Mouse (Mus musculus) heart, adult 2 months (tissue): ENCODE measurements around the gene Pxn. TPM values are rescaled to one million over a fixed set of nuclear protein-coding genes. Genes with fewer than 3 reads are reported as not detected.

ENCODE experiments used
- DNase-seq, 2 experiments: peaks; one replicate each; pipeline ENCODE4 v3.0.0; 2021
- H3K27ac ChIP-seq: fragments of 200-600 bp; 2 replicates; pipeline ENCODE4 v1.8.1; 2022
- H3K27me3 ChIP-seq: fragments of 200-500 bp; 2 replicates; pipeline ENCODE4 v1.6.1; 2012; ENCODE audit warnings: mild to moderate bottlenecking, low read length, inconsistent platforms, mixed read lengths; ENCODE audit not compliant: control insufficient read depth, insufficient read depth
- H3K36me3 ChIP-seq: fragments of 200-500 bp; 2 replicates; pipeline ENCODE4 v1.6.1; 2012; ENCODE audit warnings: low read length, inconsistent platforms; ENCODE audit not compliant: control insufficient read depth, insufficient read depth
- H3K4me1 ChIP-seq: fragments of 200-500 bp; 2 replicates; pipeline ENCODE4 v1.6.1; 2011; ENCODE audit warnings: low read length; ENCODE audit not compliant: control insufficient read depth, insufficient read depth
- H3K4me3 ChIP-seq: fragments of 200-600 bp; 2 replicates; pipeline ENCODE4 v1.8.1; 2022
- H3K79me2 ChIP-seq: fragments of 200-500 bp; replicated peaks from 2 replicates; pipeline ENCODE4 v1.6.1; 2012; ENCODE audit warnings: mild to moderate bottlenecking, inconsistent platforms, low read length, moderate library complexity, mixed read lengths; ENCODE audit not compliant: control insufficient read depth, insufficient read depth
- H3K9ac ChIP-seq: fragments of 200-500 bp; 2 replicates; pipeline ENCODE4 v1.6.1; 2012; ENCODE audit warnings: low read depth, mild to moderate bottlenecking, control low read depth, inconsistent platforms, low read length, mixed read lengths
- CTCF ChIP-seq: fragments of 200-600 bp; IDR thresholded peaks from 2 replicates; pipeline ENCODE4 v1.8.1; 2022; ENCODE audit warnings: antibody characterized with exemption, mild to moderate bottlenecking, moderate library complexity
- EP300 ChIP-seq: fragments of 200-500 bp; IDR thresholded peaks from 2 replicates; pipeline ENCODE4 v1.6.1; 2011; ENCODE audit warnings: low read depth, low read length, control low read depth; ENCODE audit not compliant: insufficient read depth
- POLR2A ChIP-seq: fragments of 200-500 bp; IDR thresholded peaks from 2 replicates; pipeline ENCODE4 v1.6.1; 2011; ENCODE audit warnings: mild to moderate bottlenecking, low read depth, low read length, control low read depth; ENCODE audit not compliant: insufficient read depth
- WGBS: fragments of 180-500 bp; shearing (Covaris S2); methylation state at CpG from one replicate; pipeline ENCODE4 v1.1.7; 2018; 5-methylcytosine and 5-hydroxymethylcytosine counted together
- intact Hi-C: fragments of 180-260 bp; cut with DNase I; formaldehyde crosslinking; loops from one replicate; pipeline ENCODE4 v1.15.1; 2025
- polyA plus RNA-seq: library from polyadenylated mRNA; depleted of rRNA; stranded (reverse); fragments of >200 nt; gene quantifications from 2 replicates; pipeline ENCODE4 v1.2.3, GENCODE M21; 2012
- total RNA-seq, 2 experiments: library from RNA; stranded (reverse); gene quantifications; 2 replicates each; pipeline ENCODE4 v1.2.3; 2021

The Pxn gene
- total and polyA plus RNA-seq, 3 experiments: 35.9 to 51.9 (median 37.1) TPM

GRCm38 (mm10) chr5:115580229-115581001 is 73.9 kb downstream of the Pxn start:
- intact Hi-C loops: no loop called here
- H3K79me2 ChIP-seq: 0 out of 2 replicates have a peak, but pooled peaks cover 2% of the 10 kb centered on the region
- no peaks in the 10 kb centered on the region for H3K36me3 ChIP-seq
- no peaks in the 10 kb centered on the region for H3K4me1 ChIP-seq
- H3K9ac ChIP-seq: no peak overlapping the region
- DNase-seq: no peak
- 86% methylated on average over 14 of the region's 14 CpGs for WGBS
- H3K27ac ChIP-seq: no peak overlapping the region
- no peaks in the 10 kb centered on the region for H3K27me3 ChIP-seq
- no peak for TF ChIP-seq CTCF
- no peak for TF ChIP-seq POLR2A
- no peak for TF ChIP-seq EP300
- H3K4me3 ChIP-seq: no peak overlapping the region

GRCm38 (mm10) chr5:115581662-115582061 is 75.2 kb downstream of the Pxn start:
- WGBS: 96% methylated on average over 9 of the region's 9 CpGs
- no peak for DNase-seq
- no peaks in the 10 kb centered on the region for H3K4me1 ChIP-seq
- no peak overlapping the region for H3K4me3 ChIP-seq
- no peaks in the 10 kb centered on the region for H3K79me2 ChIP-seq
- no peak overlapping the region for H3K9ac ChIP-seq
- H3K36me3 ChIP-seq: no peaks in the 10 kb centered on the region
- TF ChIP-seq POLR2A (no peak), EP300 (no peak), CTCF (no peak)
- no peak overlapping the region for H3K27ac ChIP-seq
- H3K27me3 ChIP-seq: no peaks in the 10 kb centered on the region
- intact Hi-C loops: no loop called here

DNA sequence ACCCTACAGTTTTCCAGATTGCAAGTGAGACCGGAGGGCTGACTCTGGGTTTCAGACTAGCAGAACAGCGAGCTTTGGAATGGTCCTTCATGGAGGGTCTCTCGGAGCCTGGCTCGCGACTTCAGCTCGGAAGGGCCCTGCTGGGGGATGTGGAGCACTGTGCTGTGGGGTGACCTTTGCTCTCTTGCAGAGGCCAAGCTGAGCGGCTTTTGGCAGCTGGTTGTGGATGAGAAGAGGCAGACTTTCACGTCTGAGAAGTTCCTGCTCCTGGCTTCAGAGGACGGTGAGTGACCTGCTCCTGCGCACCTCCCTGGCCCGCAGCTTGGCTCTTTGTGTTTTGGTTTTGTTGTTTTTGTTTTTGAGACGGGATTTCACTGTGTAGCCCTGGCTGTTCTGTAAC is 79.1 kb downstream of the Pxn start:
- intact Hi-C loops: no loop called here
- Histone ChIP-seq H3K27ac (no peak overlapping the region), H3K79me2 (no peaks in the 10 kb centered on the region), H3K27me3 (no peaks in the 10 kb centered on the region), H3K4me3 (no peak overlapping the region), H3K9ac (no peak overlapping the region), H3K4me1 (no peaks in the 10 kb centered on the region), H3K36me3 (no peaks in the 10 kb centered on the region)
- DNase-seq: no peak
- 92% methylated on average over 12 of the region's 12 CpGs for WGBS
- no peak for TF ChIP-seq POLR2A
- TF ChIP-seq CTCF: no peak
- no peak for TF ChIP-seq EP300

GRCm38 (mm10) chr5:115586166-115586565 is 79.7 kb downstream of the Pxn start:
- H3K4me1 ChIP-seq: no peaks in the 10 kb centered on the region
- no peak overlapping the region for H3K4me3 ChIP-seq
- no peaks in the 10 kb centered on the region for H3K27me3 ChIP-seq
- H3K27ac ChIP-seq: no peak overlapping the region
- H3K36me3 ChIP-seq: no peaks in the 10 kb centered on the region
- no peaks in the 10 kb centered on the region for H3K79me2 ChIP-seq
- no peak for DNase-seq
- no peak overlapping the region for H3K9ac ChIP-seq
- no peak for TF ChIP-seq POLR2A
- no peak for TF ChIP-seq CTCF
- no peak for TF ChIP-seq EP300
- intact Hi-C loops: no loop called here
- WGBS: 95% methylated on average over 15 of the region's 15 CpGs

DNA sequence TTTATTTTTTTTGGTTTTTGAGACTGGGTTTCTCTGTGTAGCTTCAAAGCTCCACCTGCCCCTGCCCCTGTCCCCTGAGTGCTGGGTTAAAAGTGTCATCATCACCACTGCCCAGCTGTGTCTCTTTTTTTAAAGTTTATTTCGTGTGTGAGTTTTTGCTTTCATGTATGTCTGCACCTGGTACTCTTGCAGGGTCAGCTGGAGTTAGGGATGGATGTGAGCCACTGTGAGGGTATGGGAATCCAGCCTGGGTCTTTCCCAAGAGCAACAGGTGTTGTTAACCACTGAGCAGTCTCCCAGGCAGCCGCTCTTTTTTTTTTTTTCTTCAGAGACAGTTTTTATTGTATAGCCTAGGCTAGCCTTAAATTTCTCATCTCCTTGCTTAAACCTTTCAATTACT is 80.3 kb downstream of the Pxn start:
- Histone ChIP-seq H3K36me3 (no peaks in the 10 kb centered on the region), H3K79me2 (no peaks in the 10 kb centered on the region), H3K27me3 (no peaks in the 10 kb centered on the region), H3K27ac (no peak overlapping the region), H3K4me3 (no peak overlapping the region), H3K4me1 (no peaks in the 10 kb centered on the region), H3K9ac (no peak overlapping the region)
- TF ChIP-seq CTCF (no peak), EP300 (no peak), POLR2A (no peak)
- 99% methylated on average over 2 of the region's 2 CpGs for WGBS
- intact Hi-C loops: no loop called here
- DNase-seq: no peak

- Histone ChIP-seq H3K4me1 (no peaks in the 10 kb centered on the region), H3K36me3 (no peaks in the 10 kb centered on the region)
- 49% methylated on average over 11 of the region's 11 CpGs for WGBS
These were observed 84.6 kb downstream of the Pxn start for GRCm38 (mm10) chr5:115591028-115591427.

More at GRCm38 (mm10) chr5:115591028-115591427, 84.6 kb downstream of the Pxn start:
- DNase-seq: no peak
- no peak overlapping the region for H3K27ac ChIP-seq
- TF ChIP-seq CTCF (no peak), POLR2A (no peak), EP300 (no peak)
- intact Hi-C loops: no loop called here
- no peaks in the 10 kb centered on the region for H3K27me3 ChIP-seq
- no peak overlapping the region for H3K9ac ChIP-seq
- H3K79me2 ChIP-seq: no peaks in the 10 kb centered on the region
- no peak overlapping the region for H3K4me3 ChIP-seq
